Mouse (Mus musculus): ENCODE measurements around the gene Uba7. TPM values are rescaled to one million over a fixed set of nuclear protein-coding genes. Genes with fewer than 3 reads are reported as not detected.

Gene Uba7
- total and polyA plus RNA-seq, 3 experiments = 21.3 to 27.8 (median 26.0) TPM

DNA sequence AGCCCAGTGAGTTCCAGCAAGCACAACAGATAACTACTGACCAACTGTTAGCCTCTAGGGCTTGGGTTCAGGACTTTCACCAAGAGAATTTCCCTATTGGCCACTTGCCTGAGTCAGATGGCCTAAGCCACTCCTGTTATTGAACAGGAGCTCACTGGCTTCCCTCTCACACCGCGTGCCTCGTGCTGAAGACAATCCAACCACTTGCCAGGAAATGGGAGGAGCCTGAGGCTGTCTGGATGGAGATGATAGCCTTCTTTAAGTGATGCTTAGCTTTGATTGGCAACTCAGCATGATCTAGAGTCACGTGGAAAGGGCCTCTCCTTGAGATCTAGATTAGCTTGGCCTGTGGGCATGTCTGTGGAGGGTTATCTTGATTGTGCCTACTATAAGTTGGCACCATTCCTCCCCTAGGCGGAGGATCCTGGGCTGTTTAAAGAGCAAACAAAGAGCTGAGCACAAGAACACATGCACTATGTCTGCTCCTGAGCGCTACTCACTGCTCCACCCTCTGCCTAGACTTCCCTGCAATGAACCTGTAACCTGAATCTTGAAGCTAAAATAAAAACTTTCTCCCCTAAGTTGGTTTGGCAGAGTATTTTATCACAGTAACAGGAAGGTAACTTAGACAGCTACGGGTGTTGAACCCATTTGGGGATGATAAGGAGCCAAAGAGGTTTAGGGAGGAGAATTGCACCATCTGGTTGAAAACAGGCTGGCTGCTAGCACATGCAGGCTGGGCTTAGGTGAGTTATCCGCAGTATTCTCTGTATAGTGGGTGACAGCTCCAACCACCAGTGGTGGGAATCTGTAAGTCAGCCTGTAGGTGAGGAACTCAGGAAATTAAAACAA is 3.4 kb upstream of the Uba7 start:
- Histone ChIP-seq H3K4me1 (ENCODE audit: control insufficient read depth in 1 of 2, insufficient read depth in 2 of 2) (peaks cover 8 to 20% of the 10 kb centered on the region in 2 experiments), H3K36me3 (replicated peaks in 1 of 2; ENCODE audit: control insufficient read depth in 1 of 2, insufficient read depth in 1 of 2, low read length in 1 of 2) (peaks cover 38 to 68% of the 10 kb centered on the region in 2 experiments), H3K9me3 (replicated peaks; ENCODE audit: low read length) (no peaks in the 10 kb centered on the region), H3K4me3 (replicated peaks in 1 of 3; ENCODE audit: low read depth in 2 of 3, low read length in 2 of 3, poor library complexity in 1 of 3) (no peak overlapping the region), H3K27me3 (replicated peaks) (no peaks in the 10 kb centered on the region), H3K27ac (ENCODE audit: insufficient read depth, low read depth) (no peak overlapping the region), H3K79me2 (replicated peaks; ENCODE audit: control insufficient read depth, extremely low read depth, insufficient read depth, poor library complexity, severe bottlenecking) (no peaks in the 10 kb centered on the region), H3K9ac (ENCODE audit: insufficient read depth, low read depth) (no peak overlapping the region), H3K4me2 (ENCODE audit: insufficient read depth, low read depth, poor library complexity, severe bottlenecking) (no peak overlapping the region)
- TF ChIP-seq POLR2AphosphoS2 (IDR thresholded peaks at IDR 0.05; ENCODE audit: low read depth, low read length) (no peak), NELFE (IDR thresholded peaks at IDR 0.05; ENCODE audit: low read depth, low read length) (no peak), KAT2A (IDR thresholded peaks at IDR 0.05; ENCODE audit: insufficient replicate concordance, low read length) (no peak), PAX5 (IDR thresholded peaks at IDR 0.05; ENCODE audit: low read length) (no peak), ETS1 (conservative IDR thresholded peaks at IDR 0.05; ENCODE audit: low read depth, low read length) (no peak), POLR2A (IDR thresholded peaks at IDR 0.05; ENCODE audit: low read depth, low read length) (no peak), ZC3H11A (IDR thresholded peaks at IDR 0.05; ENCODE audit: low read depth, low read length) (no peak), USF1 (IDR thresholded peaks at IDR 0.05; ENCODE audit: low read depth, low read length) (no peak), BHLHE40 (IDR thresholded peaks at IDR 0.05; ENCODE audit: low read depth, low read length) (no peak), TCF12 (IDR thresholded peaks at IDR 0.05; ENCODE audit: low read depth, low read length) (no peak), USF2 (conservative IDR thresholded peaks at IDR 0.05; ENCODE audit: low read depth, low read length) (no peak), ZKSCAN1 (IDR thresholded peaks at IDR 0.05; ENCODE audit: borderline replicate concordance, low read depth, low read length) (no peak), ELF1 (IDR thresholded peaks at IDR 0.05; ENCODE audit: low read depth, low read length) (no peak), RAD21 (IDR thresholded peaks at IDR 0.05; ENCODE audit: low read depth, low read length) (no peak), RCOR1 (conservative IDR thresholded peaks at IDR 0.05; ENCODE audit: low read depth, low read length) (no peak), E2F4 (IDR thresholded peaks at IDR 0.05; ENCODE audit: insufficient replicate concordance, low read depth, low read length) (no peak), IRF4 (IDR thresholded peaks at IDR 0.05; ENCODE audit: low read depth, low read length) (no peak), ZNF384 (IDR thresholded peaks at IDR 0.05; ENCODE audit: low read depth, low read length) (no peak), CHD1 (IDR thresholded peaks at IDR 0.05; ENCODE audit: low read depth, low read length) (no peak), MAFK (IDR thresholded peaks at IDR 0.05; ENCODE audit: insufficient replicate concordance, low read length) (no peak)
- no peak for DNase-seq (ENCODE audit: extremely low read depth)
- in situ Hi-C loops (cut with MboI; ENCODE audit: low pct_ligation_motif_present, low pct_unique_long_range_greater_than_20kb, low sequenced_read_pairs) (no loop called here), dilution Hi-C loops (cut with MboI; ENCODE audit: extremely low pct_ligation_motif_present, extremely low pct_unique_long_range_greater_than_20kb, low sequenced_read_pairs) (no loop called here)
